Mouse (Mus musculus): ENCODE results near the gene Cuta. TPM values are rescaled to one million over a fixed set of nuclear protein-coding genes. Genes with fewer than 3 reads are reported as not detected.

Gene Cuta
- polyA plus RNA-seq, 1 experiment = 177 TPM

DNA sequence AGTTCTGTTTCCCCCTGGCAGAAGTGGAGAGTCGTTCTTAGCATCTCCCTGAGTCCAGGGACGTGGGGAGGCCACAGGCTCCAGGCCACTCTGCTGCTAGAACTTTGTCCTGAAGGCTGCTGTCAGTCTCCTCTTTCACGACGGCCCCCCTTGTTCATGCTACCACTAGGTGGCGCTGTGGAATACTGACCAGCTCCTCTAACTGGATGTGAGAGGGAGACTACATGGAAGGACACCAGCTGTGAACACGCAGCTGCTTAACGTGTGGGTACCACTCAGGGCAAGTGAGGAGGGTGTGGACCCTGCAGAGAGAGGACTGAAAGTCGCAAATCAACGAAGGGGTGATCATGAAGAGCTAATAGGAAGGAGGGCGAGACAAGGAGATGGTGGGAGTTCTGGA lies 43.8 kb downstream of the Cuta start:
- DNase-seq (ENCODE audit: low read depth, low spot score) = no peak
- 14% methylated on average over 10 of the region's 10 CpGs for WGBS

DNA sequence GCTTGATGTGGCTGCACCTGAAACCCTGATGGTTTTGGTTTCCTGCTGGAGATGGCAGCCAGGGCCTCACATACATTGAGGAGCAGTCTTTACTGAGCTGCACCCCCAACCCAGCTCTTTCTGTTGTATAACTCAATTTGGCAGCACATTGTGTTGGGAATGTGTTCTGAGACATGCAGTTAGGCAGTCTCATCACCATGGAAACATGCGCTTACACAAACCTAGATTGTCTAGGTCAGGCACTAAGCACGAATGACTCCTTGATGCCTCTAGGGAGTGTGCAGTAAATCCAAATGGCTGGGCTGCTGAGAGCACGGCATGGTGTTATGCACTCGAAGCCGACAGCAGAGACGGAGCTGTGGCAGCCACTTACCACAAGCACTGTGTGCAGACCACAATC lies 45.0 kb downstream of the Cuta start:
- 74% methylated on average over 6 of the region's 6 CpGs for WGBS

DNA sequence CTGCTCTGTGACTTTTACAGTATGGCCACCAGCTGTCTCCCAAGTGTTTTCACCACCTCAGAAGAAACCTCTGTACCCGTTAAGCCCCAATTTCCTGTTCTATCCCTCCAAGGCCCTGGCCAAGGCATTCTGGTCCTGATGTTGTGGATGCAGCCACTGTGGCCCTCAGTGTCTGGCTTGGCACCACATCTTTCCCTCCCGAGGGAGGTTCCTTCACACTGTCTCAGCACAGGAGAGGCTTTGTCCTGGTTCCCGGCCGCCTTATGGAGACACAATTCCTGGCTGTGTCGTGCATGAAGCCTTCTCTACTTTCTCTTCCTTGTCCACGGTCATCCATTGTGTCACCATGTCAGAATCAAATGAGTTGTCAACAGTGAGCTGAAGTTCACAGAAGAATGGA lies 45.9 kb downstream of the Cuta start:
- WGBS = 56% methylated on average over 6 of the region's 6 CpGs
- no peak for DNase-seq (ENCODE audit: low read depth, low spot score)

More for the DNA sequence above, 45.0 kb downstream of the Cuta start:
- no peak for DNase-seq (ENCODE audit: low read depth, low spot score)

DNA sequence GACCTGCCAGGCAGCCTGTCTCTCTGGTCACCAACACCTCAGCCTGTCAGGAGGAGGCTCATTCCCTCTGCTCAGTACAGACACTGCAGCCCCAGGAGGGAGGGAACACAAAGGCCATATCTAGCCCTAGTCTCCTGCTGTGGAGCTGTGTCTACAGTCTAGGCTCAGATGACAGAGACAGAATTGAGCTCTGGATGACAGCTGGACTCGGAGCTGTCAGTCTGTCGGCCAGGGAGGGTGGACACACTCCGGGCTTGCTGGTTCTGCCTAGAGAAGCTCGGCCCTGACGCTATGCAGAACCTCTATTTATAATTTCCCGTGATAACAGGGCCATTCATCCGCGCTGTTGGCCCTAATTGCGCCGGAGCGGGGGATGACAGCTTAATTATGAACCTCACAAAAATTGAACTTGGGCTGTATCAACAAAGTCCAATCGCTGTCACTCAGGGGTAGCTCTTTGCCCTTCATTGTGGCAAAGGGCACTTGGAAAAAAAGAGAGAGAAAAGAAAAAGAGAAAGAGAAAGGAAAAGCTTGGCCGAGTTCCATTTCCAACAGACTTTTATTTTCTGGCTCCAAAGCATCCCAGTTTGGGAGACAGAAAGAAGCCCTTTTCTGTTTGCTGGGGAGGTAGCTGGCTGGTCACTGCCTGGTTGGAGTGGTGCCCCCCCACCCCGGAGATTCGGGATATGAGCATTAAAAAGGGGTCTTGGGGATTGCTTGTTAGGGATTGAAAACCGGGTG lies 46.6 kb downstream of the Cuta start:
- no peak for DNase-seq (ENCODE audit: low read depth, low spot score)
- 39% methylated on average over 16 of the region's 16 CpGs for WGBS

DNA sequence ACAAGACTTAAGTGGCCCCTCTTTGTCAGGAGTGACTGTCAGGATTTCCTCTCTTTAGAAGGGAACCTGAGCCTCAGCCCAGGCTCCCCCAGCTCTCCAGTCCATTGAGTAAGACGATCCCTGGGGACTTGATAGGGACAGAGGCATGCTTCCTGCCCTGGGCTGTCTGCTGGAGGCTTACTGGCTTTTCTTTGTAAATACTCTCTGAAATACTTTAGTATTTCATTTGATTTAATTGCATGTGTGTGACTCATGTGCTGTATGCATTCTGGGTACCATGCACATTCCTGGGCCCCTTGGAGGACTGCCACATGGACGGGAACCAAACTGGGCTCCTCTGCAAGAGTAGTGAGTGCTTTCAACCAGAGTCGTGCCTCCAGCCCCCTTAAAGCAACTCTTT lies 51.4 kb downstream of the Cuta start:
- no peak for DNase-seq (ENCODE audit: low read depth, low spot score)
- 19% methylated on average over 3 of the region's 3 CpGs for WGBS

DNA sequence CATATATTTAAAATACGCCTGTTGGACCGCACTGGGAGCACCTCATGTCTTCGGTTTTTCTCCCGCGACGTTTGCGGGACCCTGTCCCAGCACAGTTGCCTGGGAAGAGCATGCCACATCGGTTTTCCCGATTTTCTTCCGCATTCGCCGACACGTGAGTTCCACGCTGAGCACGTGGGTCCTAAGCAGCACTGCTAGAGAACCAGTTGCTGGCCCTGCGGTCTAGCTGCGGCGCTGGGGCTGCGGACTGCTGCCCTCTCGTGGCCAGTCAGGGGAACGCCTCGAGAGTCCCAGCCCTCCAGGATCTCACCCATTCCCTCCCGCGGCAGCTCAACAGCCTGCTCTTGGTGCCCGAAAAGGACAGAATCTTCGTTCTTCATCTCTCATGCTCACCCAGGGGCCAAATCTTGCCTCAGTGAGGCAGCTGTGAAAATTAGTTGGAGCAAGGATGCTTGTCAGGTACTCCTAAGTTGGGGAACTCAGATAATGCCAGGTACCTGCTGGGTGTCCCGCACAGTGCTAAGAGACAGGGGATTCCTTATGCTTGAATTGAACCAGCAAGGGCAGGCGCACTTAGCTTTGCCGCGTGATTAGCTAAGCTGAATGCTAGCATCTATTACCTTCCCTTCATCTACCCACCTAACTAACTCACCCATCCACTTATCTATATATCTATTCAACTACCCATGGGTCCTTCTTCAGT lies 53.2 kb downstream of the Cuta start:
- WGBS = 7% methylated on average over 30 of the region's 30 CpGs

DNA sequence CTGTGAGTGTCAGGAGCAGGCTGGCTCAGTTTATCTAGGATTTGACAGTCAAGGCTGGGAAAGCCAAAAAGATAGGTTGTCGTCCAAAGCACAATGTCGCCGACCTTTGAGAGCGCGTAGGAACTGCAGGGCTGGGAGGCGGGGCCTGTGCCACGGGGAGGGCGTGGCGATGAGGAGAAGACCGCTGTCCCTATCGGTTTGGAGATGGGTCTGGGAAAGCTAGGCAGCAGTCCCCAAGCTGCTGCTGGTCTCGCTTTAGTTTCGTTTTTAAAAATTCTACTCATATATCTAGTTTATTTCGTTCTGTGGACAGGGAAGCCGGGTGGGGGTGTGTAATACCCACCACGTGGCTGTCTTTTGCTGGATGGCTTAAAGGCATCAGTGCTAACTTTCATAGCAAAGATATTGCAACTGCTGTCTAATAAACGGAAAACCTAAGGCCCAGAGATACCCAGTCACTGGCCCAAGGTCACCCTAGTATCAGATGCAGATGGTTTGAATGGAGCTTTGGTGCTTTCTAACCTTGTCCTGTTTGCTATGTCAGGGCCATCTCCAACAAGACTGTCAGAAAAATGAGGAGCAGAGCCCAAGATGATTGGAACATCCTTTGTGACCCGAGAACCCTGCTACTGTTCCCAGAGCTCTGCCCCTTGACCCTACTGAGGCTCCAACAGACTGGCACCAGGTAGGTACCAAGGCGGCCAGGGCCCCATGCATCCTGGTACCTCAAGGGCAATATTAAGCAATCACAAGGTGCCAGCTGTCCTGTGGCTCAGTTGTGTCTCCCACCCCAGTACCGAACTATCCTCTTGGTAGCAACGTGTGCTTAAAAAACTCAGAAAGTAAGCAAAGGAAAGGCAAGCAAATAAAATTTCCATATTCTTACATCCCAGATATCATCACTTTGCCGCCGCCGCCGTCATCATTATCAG lies 54.1 kb downstream of the Cuta start:
- WGBS = 8% methylated on average over 25 of the region's 25 CpGs
- DNase-seq (ENCODE audit: low read depth, low spot score) = peak; percentile 62

More for the DNA sequence above, 53.2 kb downstream of the Cuta start:
- peak; percentile 75 for DNase-seq (ENCODE audit: low read depth, low spot score)

Other genes starting within 250 kb of the Cuta start
- gene Crebrf, start 223.9 kb downstream of the Cuta start, polyA plus RNA-seq (2012; rRNA removed) = 2.7 and 3.6 TPM in 2 replicates
- 23.6 and 25.8 TPM in 2 replicates for gene Bnip1, start 158.5 kb downstream of the Cuta start, polyA plus RNA-seq (2012; rRNA removed)
- gene Nkx2-5, start 94.6 kb downstream of the Cuta start, polyA plus RNA-seq (2012; rRNA removed) = not detected in 2 replicates
- 7.3 and 8.5 TPM in 2 replicates for gene Kifc5b, start 22.5 kb downstream of the Cuta start, polyA plus RNA-seq (2012; rRNA removed)
- gene Phf1, start 6.5 kb downstream of the Cuta start, polyA plus RNA-seq (2012; rRNA removed) = 36.2 and 38.6 TPM in 2 replicates
- 4.0 and 7.5 TPM in 2 replicates for gene Syngap1, start 1.7 kb upstream of the Cuta start, polyA plus RNA-seq (2012; rRNA removed)
- 8.3 and 11.3 TPM in 2 replicates for gene Zbtb9, start 33.6 kb upstream of the Cuta start, polyA plus RNA-seq (2012; rRNA removed)
- gene Bak1, start 89.4 kb upstream of the Cuta start, polyA plus RNA-seq (2012; rRNA removed) = 289 and 292 TPM in 2 replicates
- 27.6 and 42.0 TPM in 2 replicates for gene Itpr3, start 117.7 kb upstream of the Cuta start, polyA plus RNA-seq (2012; rRNA removed)
- gene Uqcc2, start 194.3 kb upstream of the Cuta start, polyA plus RNA-seq (2012; rRNA removed) = 156 and 165 TPM in 2 replicates
- 0.09 and 0.14 TPM in 2 replicates for gene Ip6k3, start 228.2 kb upstream of the Cuta start, polyA plus RNA-seq (2012; rRNA removed)